Mouse (Mus musculus) kidney, embryonic 14.5 days (tissue): ENCODE measurements around the gene Cbs. TPM values are rescaled to one million over a fixed set of nuclear protein-coding genes. Genes with fewer than 3 reads are reported as not detected.

Source experiments
- ATAC-seq: fragments of 200-750 bp; cut with Nextera tagmentation; 2 replicates; pipeline ENCODE4 v1.8.0; 2017; ENCODE audit warnings: moderate number of reproducible peaks, mild to moderate bottlenecking, moderate TSS enrichment, moderate library complexity; ENCODE audit not compliant: low FRiP score, low TSS enrichment
- H3K27ac ChIP-seq: fragments of 300-500 bp; sonication (generic); 2 replicates; pipeline ENCODE4 v1.5.1; 2014; ENCODE audit warnings: low read depth, mild to moderate bottlenecking, low read length, moderate library complexity, mixed read lengths
- H3K27me3 ChIP-seq: fragments of 300-500 bp; sonication (generic); 2 replicates; pipeline ENCODE4 v1.6.1; 2014; ENCODE audit warnings: mild to moderate bottlenecking, low read length; ENCODE audit not compliant: control insufficient read depth, insufficient read depth
- H3K36me3 ChIP-seq: fragments of 300-500 bp; sonication (generic); 2 replicates; pipeline ENCODE4 v1.6.1; 2014; ENCODE audit warnings: low read length, mixed read lengths; ENCODE audit not compliant: control insufficient read depth, insufficient read depth
- H3K4me1 ChIP-seq: fragments of 300-500 bp; sonication (generic); 2 replicates; pipeline ENCODE4 v1.6.1; 2014; ENCODE audit warnings: low read length, mixed read lengths; ENCODE audit not compliant: control insufficient read depth, insufficient read depth
- H3K4me2 ChIP-seq: fragments of 300-500 bp; sonication (generic); replicated peaks from 2 replicates; pipeline ENCODE4 v1.6.1; 2014; ENCODE audit warnings: low read depth, mild to moderate bottlenecking, low read length
- H3K4me3 ChIP-seq: fragments of 300-500 bp; sonication (generic); 2 replicates; pipeline ENCODE4 v1.5.1; 2014; ENCODE audit warnings: mild to moderate bottlenecking, low read length
- H3K9ac ChIP-seq: fragments of 300-500 bp; sonication (generic); 2 replicates; pipeline ENCODE4 v1.6.1; 2014; ENCODE audit warnings: low read depth, mild to moderate bottlenecking, low read length, moderate library complexity
- H3K9me3 ChIP-seq: fragments of 300-500 bp; sonication (generic); 2 replicates; pipeline ENCODE4 v1.6.1; 2016; ENCODE audit warnings: low read length; ENCODE audit not compliant: control insufficient read depth
- WGBS: fragments of 180-500 bp; shearing (Covaris S2); extraction: QIAGEN DNeasy Blood & Tissue Kit; methylation state at CpG from one replicate; pipeline ENCODE4 v1.1.7; 2014; 5-methylcytosine and 5-hydroxymethylcytosine counted together
- polyA plus RNA-seq: library from polyadenylated mRNA; unstranded; fragments of >200 nt; fragmentation: Nextera tagmentation; extraction: Ambion mirVana; gene quantifications from 2 replicates; pipeline ENCODE4 v1.2.1, GENCODE M21; 2014

Cbs gene
- polyA plus RNA-seq, 1 experiment from 2014 or later: 2.1 TPM

DNA sequence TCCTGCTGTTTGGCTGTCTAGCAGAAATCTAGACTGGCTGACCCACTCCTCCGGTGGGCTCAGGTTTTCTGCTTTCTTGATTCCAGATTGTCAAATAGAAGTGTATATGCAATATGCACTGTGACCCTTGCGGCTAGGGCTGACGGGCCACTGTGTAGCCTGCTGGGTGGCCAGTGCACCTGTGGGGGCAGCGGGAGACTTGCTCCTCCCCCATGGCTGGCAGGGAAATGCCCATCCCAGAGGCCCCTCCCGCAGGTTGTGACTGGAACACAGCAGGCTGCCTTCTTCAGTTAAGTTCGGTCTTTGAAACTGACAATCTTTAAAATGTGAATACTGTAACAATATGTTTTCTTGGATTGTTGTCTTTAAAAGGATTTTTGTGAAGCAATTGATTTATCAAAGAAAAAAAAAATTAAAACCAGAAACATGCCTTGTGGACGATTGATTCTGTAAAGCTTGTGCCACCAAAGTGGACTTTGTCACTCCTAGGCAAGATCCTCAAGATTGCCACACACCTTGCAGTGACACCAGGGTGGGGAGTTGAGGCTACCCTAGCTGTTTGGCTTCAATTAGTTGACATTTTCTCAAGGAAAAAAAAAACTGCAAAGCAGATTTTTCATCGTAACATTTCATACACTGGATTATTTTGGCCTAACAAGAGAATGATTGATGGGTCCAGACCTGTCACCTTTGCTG is 29.6 kb downstream of the Cbs start:
- peaks cover 32% of the 10 kb centered on the region for H3K36me3 ChIP-seq
- H3K27me3 ChIP-seq: no peaks in the 10 kb centered on the region
- no peaks in the 10 kb centered on the region for H3K9me3 ChIP-seq
- no peak overlapping the region for H3K27ac ChIP-seq
- H3K4me1 ChIP-seq: no peaks in the 10 kb centered on the region
- no peak overlapping the region for H3K4me3 ChIP-seq
- no peak overlapping the region for H3K9ac ChIP-seq
- H3K4me2 ChIP-seq: no peak overlapping the region
- no peak for ATAC-seq
- 79% methylated on average over 8 of the region's 8 CpGs for WGBS

DNA sequence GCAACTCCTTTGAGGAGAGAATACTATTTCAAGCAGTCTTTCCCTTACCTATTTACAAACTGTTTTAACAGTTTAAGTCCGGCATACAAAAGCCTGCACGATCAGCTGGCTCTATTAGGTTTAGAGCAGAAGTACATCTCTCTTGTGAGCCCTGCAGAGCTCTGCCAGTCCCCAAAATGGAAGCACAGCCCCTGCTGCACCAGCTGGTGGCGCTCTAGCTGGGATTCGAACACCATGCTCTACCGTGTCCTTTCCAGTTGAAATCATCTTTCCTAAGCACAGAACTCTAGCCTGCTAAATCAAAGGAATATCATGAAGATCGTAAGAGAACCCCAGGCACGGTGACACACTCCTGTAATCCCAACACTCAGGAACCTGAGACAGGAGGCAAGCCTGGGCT is 30.6 kb downstream of the Cbs start:
- no peak overlapping the region for H3K4me2 ChIP-seq
- H3K4me3 ChIP-seq: no peak overlapping the region
- H3K27me3 ChIP-seq: no peaks in the 10 kb centered on the region
- no peak overlapping the region for H3K27ac ChIP-seq
- 83% methylated on average over 7 of the region's 7 CpGs for WGBS
- no peaks in the 10 kb centered on the region for H3K9me3 ChIP-seq
- no peaks in the 10 kb centered on the region for H3K4me1 ChIP-seq
- H3K36me3 ChIP-seq: peaks cover 35% of the 10 kb centered on the region
- no peak overlapping the region for H3K9ac ChIP-seq
- ATAC-seq: no peak

- whole genome bisulfite sequencing: 87% methylated on average over 8 of the region's 8 CpGs
- no peaks in the 10 kb centered on the region for H3K4me1 ChIP-seq
- H3K36me3 ChIP-seq: peaks cover 65% of the 10 kb centered on the region
- H3K9me3 ChIP-seq: no peaks in the 10 kb centered on the region
- no peak overlapping the region for H3K4me3 ChIP-seq
- no peak for ATAC-seq
- no peak overlapping the region for H3K9ac ChIP-seq
- no peaks in the 10 kb centered on the region for H3K27me3 ChIP-seq
- no peak overlapping the region for H3K4me2 ChIP-seq
- no peak overlapping the region for H3K27ac ChIP-seq
Measured at GRCm38 (mm10) chr17:31598593-31598992, 38.4 kb downstream of the Cbs start.

DNA sequence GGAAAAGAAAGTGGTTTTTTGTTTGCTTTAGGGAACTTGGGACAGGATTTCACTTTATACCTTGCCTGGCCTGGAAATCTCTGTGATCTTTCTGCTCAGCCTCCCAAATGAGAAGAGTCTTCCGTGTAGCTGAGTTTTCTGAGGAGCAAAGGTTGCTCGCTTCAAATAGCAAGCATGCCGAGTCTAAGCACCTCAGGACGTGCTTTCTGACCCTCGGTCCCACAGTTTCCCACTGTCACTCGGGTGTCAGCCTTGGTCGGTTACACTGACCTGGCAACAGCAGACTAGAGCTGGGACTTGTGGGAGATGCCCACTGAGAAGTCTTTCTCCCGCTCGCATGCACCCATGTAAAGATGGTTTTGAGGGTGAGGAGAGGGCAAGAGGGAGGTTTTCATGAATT is 39.1 kb downstream of the Cbs start:
- Histone ChIP-seq H3K36me3 (peaks cover 62% of the 10 kb centered on the region), H3K4me2 (no peak overlapping the region), H3K9ac (no peak overlapping the region), H3K4me1 (no peaks in the 10 kb centered on the region), H3K27me3 (no peaks in the 10 kb centered on the region), H3K4me3 (no peak overlapping the region), H3K9me3 (no peaks in the 10 kb centered on the region), H3K27ac (no peak overlapping the region)
- WGBS: 90% methylated on average over 9 of the region's 9 CpGs
- ATAC-seq: no peak

DNA sequence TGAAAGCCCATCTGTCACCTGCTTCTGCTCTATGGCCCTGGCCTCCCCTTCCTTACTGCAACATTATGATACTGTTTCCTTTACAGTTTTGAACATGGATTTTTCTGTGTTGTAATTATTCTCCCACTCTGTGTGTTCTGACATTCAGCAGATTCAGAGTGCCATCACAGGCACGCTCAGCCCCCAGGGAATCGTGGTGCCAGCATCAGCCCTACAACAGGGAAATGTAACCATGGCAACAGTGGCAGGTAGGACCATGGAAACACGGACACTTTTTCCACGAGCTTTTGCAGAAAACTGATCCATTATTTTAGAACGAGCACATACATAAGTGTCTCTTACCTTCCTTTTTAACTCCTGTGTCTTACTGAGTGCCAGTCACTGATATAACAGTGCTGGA is 42.0 kb downstream of the Cbs start:
- Histone ChIP-seq H3K27ac (no peak overlapping the region), H3K36me3 (peaks cover 70% of the 10 kb centered on the region; the same call in 1 of the 2 replicates), H3K9ac (no peak overlapping the region), H3K27me3 (no peaks in the 10 kb centered on the region), H3K4me2 (no peak overlapping the region), H3K9me3 (no peaks in the 10 kb centered on the region), H3K4me1 (no peaks in the 10 kb centered on the region), H3K4me3 (no peak overlapping the region)
- ATAC-seq: no peak
- WGBS: 86% methylated on average over 5 of the region's 5 CpGs

DNA sequence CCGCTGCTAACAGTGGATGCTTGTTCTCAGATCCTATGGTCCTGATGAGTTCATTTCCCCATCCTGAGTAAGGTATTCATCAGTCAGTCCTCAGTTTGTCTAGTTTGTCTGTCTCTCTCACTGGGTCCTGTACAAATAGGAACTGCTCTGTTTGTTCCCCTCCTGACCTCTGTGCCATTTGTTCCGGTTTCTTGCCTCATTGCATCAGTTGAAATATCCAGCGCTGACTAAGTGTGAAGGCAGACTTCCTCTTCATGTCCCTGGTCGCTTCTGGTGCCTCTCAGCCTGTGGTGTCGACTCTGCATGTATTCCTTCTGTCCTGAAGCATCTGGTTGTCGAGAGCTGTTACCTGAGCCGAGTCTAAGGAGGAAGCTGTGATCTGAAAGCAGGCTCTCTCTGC is 42.4 kb downstream of the Cbs start:
- Histone ChIP-seq H3K4me2 (no peak overlapping the region), H3K9ac (no peak overlapping the region), H3K4me3 (no peak overlapping the region), H3K27me3 (no peaks in the 10 kb centered on the region), H3K36me3 (peaks cover 68% of the 10 kb centered on the region), H3K9me3 (no peaks in the 10 kb centered on the region), H3K27ac (no peak overlapping the region), H3K4me1 (no peaks in the 10 kb centered on the region)
- no peak for ATAC-seq
- WGBS: 52% methylated on average over 7 of the region's 7 CpGs

DNA sequence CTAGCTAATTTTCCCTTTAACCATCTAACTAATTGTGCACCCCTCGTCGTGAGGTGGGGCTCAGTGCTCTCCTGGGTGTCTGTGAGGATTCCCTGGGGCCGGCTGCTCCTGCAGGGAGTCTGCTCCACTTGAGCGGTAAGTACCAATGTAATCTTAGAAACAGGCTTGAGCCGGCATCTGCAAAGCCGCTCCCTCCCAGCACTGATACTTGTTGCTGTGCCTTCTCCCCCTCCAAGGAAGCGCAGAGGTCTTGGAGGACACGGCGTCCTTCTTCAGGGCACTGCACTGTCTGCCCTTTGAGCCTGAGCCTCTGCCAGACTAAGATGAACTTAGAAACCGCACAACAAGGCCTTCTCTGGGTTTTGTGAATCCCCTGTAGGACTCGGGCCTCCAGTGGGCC is 46.2 kb downstream of the Cbs start:
- no peak overlapping the region for H3K4me3 ChIP-seq
- H3K9me3 ChIP-seq: no peaks in the 10 kb centered on the region
- no peaks in the 10 kb centered on the region for H3K27me3 ChIP-seq
- no peak overlapping the region for H3K4me2 ChIP-seq
- no peak for ATAC-seq
- H3K4me1 ChIP-seq: no peaks in the 10 kb centered on the region
- 91% methylated on average over 11 of the region's 11 CpGs for WGBS
- H3K27ac ChIP-seq: no peak overlapping the region
- H3K36me3 ChIP-seq: peaks cover 50% of the 10 kb centered on the region
- no peak overlapping the region for H3K9ac ChIP-seq

GRCm38 (mm10) chr17:31588726-31589125 is 48.3 kb downstream of the Cbs start:
- Histone ChIP-seq H3K4me3 (no peak overlapping the region), H3K9ac (no peak overlapping the region), H3K4me2 (no peak overlapping the region), H3K27ac (no peak overlapping the region), H3K36me3 (peaks cover 44% of the 10 kb centered on the region), H3K9me3 (no peaks in the 10 kb centered on the region), H3K4me1 (no peaks in the 10 kb centered on the region), H3K27me3 (no peaks in the 10 kb centered on the region)
- no peak for ATAC-seq
- 92% methylated on average over 4 of the region's 4 CpGs for WGBS

DNA sequence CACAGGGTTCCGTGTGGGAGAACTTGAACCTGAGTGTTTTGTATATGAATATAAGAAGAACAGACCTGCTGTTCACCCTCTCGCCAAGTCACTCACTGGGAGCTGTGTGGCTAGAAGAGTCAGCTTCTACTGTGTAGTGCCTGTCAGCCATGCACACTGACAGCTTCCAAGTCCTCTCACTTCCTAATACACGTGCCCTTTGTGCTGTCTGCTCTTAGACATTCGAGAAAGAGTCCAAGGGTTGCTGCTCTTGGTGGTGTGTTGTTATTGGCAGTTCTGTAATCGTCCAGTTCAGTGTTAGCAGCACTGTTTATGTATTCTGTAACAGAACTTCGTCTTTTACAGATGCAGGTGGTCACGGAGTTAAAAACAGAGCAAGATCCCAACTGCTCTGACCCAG is 48.9 kb downstream of the Cbs start:
- H3K4me3 ChIP-seq: no peak overlapping the region
- no peak for ATAC-seq
- peaks cover 44% of the 10 kb centered on the region for H3K36me3 ChIP-seq
- H3K9me3 ChIP-seq: no peaks in the 10 kb centered on the region
- H3K27me3 ChIP-seq: no peaks in the 10 kb centered on the region
- no peak overlapping the region for H3K27ac ChIP-seq
- H3K4me2 ChIP-seq: no peak overlapping the region
- WGBS: 82% methylated on average over 7 of the region's 7 CpGs
- H3K9ac ChIP-seq: no peak overlapping the region
- H3K4me1 ChIP-seq: no peaks in the 10 kb centered on the region
